Mouse (Mus musculus) kidney, adult 11 months (tissue): ENCODE results near the gene Vegfc.

Experiments used
- DNase-seq: peaks from one replicate; pipeline ENCODE4 v3.0.0; 2022

Vegfc gene

GRCm38 (mm10) chr8:54077271-54078120 is at the start of gene Vegfc:
TSS of gene Vegfc (plus strand) at chr8:54077606.
- no peak for DNase-seq

DNA sequence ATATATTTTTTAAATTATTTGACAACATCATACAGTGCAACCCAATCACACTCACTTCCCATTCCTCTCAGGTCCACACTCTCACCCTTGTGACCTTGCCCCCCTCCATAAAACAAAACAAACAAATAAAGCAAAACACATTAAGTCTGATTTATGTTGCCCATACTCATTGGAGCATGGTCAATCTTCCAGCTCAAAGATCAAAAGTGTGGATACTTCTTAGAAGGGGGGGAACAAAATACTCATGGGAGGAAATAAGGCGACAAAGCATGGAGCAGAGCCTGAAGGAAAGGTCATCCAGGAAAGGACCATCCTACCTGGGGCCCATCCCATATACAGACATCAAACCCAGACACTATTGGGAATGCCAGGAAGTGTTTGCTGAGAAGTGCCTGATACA is 42.8 kb upstream of the Vegfc start:
- no peak for DNase-seq

DNA sequence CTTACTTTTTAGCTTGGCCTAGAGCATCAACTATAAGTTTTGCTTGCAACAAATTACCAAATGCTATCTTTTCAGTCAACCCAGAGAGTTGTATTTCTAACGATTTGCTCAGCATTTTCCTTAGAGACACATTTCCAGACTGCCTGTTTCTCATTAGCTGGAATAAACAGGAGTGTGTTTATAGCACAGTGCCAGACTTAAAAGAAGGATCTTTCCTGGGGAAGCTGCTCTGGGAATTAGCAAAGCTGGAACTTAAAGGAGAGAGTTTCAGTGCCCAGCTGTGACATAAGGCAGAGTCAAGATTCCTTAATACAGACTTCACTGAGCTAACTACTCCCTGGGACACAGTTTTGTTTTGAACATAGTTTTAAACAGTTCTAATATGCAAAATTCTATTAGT is 34.8 kb upstream of the Vegfc start:
- DNase-seq = no peak

GRCm38 (mm10) chr8:54043468-54043867 is 33.9 kb upstream of the Vegfc start:
- no peak for DNase-seq

DNA sequence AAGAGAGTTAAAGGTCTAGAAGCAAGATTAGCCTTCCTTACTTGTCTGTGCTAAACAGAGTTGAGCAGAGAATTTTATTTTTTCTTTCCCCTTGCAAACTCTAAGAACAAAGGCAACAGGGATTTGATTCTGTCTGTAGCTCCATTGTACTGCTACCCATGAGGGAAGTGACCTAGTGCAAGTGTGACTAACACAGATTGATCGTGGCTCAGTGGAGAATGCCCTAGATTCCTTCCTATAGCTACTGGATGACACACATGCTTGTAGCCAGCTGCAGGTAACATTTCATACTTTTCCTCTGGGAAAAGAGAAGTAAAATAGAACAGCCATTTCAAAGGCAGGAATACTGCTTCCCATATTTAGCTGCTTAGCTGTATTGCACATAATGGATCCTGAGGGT is 24.2 kb upstream of the Vegfc start:
- no peak for DNase-seq

- no peak for DNase-seq
These were observed 11.9 kb upstream of the Vegfc start for GRCm38 (mm10) chr8:54065492-54065891.

GRCm38 (mm10) chr8:54076301-54076700 is 1.1 kb upstream of the Vegfc start:
- no peak for DNase-seq

GRCm38 (mm10) chr8:54076791-54077270 is 575 bp upstream of the Vegfc start:
- DNase-seq = peak; percentile 31

- peak; percentile 63 for DNase-seq
These were observed 675 bp downstream of the Vegfc start for GRCm38 (mm10) chr8:54078121-54078440.

DNA sequence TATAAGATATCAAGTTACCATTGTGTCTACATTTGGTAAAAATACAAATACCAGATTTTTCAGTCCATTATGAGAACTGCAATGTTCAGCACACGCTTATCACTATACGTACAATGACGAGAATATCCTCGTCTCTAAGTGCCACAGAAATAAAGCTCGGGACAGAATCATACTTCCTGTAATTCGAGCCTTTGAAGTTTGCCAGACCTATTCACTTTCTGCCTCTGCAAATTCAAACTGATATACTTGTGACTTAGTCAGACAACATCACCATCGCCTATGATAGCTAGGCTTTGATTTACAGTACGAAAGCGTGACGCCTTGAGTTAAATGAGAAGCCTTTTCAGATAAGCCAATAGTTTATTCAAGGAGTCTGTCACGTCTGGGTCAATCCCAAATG is 1.6 kb downstream of the Vegfc start:
- no peak for DNase-seq

GRCm38 (mm10) chr8:54079601-54080000 is 2.2 kb downstream of the Vegfc start:
- DNase-seq = no peak

- DNase-seq = peak; percentile 41
These were observed 8.5 kb downstream of the Vegfc start for GRCm38 (mm10) chr8:54085896-54086295.

GRCm38 (mm10) chr8:54087114-54087513 is 9.7 kb downstream of the Vegfc start:
- no peak for DNase-seq

DNA sequence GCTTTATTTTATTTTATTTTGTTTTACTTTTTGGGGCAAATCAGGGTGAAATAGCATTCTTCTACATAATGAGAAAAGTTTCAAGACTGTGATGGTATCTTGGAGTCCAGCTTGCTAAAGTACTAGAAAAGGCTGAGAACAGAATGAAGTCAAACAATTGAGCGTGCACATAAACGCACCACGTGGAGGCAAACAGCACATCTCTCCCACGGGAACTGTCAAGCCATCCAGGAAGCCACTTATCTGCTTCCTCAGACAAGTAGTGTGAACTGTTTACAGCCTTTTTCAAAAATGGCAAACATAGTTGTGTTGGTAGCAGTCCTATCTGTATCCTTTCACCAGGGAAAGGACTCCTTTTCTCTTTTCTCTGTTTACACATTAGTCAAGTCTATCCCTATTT is 11.8 kb downstream of the Vegfc start:
- DNase-seq = no peak

- DNase-seq = no peak
These were observed 12.5 kb downstream of the Vegfc start for GRCm38 (mm10) chr8:54089901-54090300.

- DNase-seq = no peak
These were observed 22.7 kb downstream of the Vegfc start for GRCm38 (mm10) chr8:54100058-54100457.

DNA sequence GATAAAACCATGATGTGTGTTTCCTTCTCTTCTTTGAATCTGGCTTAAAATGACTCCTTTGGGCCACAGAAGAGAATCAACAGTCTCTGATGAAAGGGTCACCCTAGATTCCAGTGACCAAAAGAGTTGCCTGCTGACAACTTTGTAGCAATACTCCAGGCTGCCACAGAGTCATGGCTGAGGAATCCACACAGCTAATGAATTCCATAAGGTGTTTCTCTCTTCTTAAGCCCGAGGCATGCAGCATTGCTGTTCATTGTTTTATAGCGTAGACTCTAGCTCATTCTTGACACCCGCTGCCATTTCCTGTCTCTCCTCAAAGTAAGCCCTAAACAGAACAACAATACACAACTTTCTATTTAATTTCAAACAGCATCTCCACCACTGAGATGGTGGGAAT is 37.2 kb downstream of the Vegfc start:
- no peak for DNase-seq

DNA sequence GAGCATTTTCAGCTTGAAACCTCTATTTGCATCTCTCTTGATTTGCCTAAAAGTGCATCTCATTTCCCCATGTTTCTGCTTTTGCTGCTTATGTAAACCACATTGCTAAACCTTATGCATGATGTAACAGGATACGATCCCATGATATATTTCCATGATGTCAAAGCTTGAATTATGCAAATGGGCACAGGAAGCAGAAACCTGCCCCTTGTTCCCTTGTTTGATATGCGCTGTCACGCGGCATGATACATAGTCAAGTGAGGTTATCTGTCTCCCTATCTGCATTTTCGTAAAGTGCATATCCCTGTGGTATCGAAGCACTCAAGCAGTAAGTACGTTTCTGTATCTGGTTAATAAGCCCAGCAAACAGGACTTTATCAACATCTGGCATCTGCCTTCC is 42.7 kb downstream of the Vegfc start:
- DNase-seq = no peak

- DNase-seq = no peak
These were observed 44.5 kb downstream of the Vegfc start for GRCm38 (mm10) chr8:54121942-54122341.

DNA sequence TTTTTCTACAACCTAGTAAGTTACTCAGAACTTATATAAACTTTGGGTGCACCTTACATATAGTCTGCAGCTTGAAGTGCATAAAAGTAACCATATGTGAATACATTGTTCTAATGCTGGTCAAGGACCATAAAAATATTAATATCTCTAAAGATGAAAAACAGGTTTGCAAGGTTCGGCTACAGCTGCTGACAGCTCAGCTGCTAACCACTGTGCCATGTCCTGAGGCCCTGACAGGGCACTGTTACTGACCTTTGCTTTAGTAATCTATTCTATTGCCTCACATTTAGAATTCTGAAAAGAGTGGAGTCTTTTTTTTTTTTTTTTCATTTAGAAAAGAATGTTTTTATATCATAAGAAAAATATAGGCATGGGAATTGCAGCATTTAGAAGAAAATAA is 44.9 kb downstream of the Vegfc start:
- no peak for DNase-seq

GRCm38 (mm10) chr8:54130558-54130957 is 53.2 kb downstream of the Vegfc start:
- DNase-seq = no peak

GRCm38 (mm10) chr8:54153240-54153639 is 75.8 kb downstream of the Vegfc start:
- DNase-seq = peak; percentile 15

- no peak for DNase-seq
These were observed 86.1 kb downstream of the Vegfc start for GRCm38 (mm10) chr8:54163505-54163904.

GRCm38 (mm10) chr8:54185336-54185735 is 107.9 kb downstream of the Vegfc start:
- no peak for DNase-seq

DNA sequence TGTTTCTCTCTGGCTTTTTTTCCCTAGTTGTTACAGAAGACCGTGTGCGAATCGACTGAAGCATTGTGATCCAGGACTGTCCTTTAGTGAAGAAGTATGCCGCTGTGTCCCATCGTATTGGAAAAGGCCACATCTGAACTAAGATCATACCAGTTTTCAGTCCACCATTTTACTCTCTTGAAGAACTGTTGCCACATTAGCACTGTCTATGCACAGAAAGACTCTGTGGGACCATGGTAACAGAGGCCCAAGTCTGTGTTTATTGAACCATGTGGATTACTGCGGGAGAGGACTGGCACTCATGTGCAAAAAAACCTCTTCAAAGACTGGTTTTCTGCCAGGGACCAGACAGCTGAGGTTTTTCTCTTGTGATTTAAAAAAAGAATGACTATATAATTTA is 108.5 kb downstream of the Vegfc start:
- DNase-seq = no peak
